Mouse (Mus musculus): ENCODE measurements around the gene Trpm4.

Gene Trpm4

DNA sequence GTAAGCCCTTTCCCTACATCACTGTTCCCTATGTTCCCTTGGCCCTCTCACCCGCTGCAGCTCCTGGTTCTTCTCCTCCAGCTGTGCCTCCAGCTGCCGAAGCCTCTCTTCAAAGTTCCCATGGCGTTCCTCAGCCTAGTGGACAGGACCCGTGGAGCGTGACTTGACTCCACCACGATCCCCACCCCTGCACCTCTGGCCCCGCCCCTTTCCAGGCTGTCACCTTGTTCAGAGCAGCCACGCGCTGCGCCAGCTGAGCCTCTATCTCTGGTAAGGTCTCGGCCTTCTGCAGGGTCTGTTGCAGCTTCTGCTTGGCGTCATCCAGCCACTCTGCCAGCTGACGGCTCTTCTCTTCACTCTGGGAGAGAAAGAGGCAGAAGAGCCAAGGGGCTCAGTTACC is 22.5 kb upstream of the Trpm4 start:
- in situ Hi-C loops (cut with MboI; ENCODE audit: low pct_unique_long_range_greater_than_20kb in 1 of 2, low sequenced_read_pairs in 2 of 2, unreplicated experiment in 1 of 2), result no loop called here

DNA sequence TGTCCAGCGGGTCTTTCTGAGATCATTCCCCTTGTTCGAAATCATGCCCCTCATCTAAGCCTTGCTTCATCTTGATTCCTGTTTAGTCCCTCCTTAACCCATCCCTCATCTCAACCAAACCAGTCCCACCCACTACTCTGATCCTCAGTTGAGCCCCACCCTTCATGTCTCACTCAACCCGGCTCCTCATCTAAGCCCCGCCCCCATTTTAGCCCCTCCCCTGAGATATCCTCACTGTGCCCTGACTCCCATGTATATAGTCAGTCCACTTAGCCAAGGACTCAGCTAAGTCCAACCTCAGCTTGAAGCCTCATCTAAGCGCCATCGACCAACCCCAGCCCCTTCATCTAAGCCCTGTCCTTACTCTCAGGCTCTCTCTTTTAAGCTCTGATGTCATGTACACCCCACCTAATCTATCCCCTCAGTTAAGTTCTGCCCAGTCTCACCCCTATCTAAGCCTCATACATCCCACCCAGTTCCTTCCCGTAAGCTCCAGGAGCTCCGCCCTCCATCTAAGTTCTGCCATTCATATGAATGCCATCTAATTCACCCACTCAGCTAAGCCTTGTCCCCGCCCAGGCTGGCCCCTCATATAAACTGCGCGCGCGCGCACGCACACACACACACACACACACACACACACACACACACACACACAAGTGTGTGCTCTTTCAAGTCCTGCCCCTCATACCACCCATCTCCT is 21.9 kb upstream of the Trpm4 start:
- in situ Hi-C loops (cut with MboI; ENCODE audit: low pct_unique_long_range_greater_than_20kb in 1 of 2, low sequenced_read_pairs in 2 of 2, unreplicated experiment in 1 of 2), result no loop called here

DNA sequence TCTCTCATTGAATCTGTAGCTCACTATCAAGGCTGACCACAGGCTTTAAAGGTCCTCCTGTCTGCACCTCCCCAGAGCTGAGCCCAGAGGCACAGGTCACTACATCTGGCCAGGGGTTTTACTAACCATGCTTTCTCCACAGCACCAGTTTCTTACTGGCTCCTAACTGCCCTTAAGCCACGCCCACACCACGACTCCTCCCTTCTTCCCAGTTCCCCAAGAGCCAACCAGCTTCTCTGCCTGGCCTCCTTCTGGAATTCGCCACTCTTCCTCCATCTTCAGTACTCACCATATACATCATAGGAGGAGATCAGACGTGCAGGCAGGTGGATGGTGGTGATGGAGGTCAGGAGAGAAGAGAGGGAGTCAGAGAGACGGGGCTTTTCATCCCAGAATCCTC is 19.5 kb upstream of the Trpm4 start:
- in situ Hi-C loops (cut with MboI; ENCODE audit: low pct_unique_long_range_greater_than_20kb in 1 of 2, low sequenced_read_pairs in 2 of 2, unreplicated experiment in 1 of 2), result no loop called here

DNA sequence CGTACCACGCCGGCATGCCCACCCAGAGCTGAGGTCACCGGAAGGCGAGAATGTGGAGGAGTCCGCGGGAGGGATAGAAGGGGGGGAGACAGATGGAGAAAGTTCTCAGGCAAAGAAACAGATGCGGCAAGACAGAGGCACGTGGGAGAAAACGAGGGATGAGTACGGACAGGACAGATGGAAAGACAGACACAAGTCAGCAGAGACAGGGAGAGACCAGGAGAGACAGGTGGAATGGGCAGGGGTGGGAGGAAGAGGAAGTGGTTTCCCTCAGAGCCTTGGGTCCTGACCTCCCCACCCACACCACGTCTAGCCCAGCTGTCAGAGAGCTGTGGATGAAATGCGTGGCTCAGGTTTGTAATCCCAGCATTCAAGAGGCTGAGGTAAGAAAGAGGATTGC is 13.3 kb upstream of the Trpm4 start:
- in situ Hi-C loops (cut with MboI; ENCODE audit: low pct_unique_long_range_greater_than_20kb in 1 of 2, low sequenced_read_pairs in 2 of 2, unreplicated experiment in 1 of 2), result no loop called here

DNA sequence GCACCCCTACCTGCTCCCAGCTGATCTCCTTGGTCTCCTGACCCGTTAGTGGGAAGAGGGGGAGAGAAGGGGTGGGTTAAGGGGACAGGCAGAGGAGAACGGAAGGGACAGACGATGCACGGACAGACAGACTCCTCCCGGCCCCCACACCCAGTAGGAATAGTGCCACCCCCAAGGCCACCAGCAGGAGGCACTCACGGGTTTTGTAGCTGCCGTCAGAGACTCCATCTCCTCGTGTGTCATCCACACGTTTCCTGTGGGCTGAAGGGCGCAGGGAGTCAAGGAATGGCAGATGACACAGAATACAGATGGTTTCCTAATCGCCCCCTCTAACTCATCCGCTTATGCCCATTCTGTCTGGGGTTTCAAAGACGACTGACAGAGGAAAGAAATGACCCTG is 10.0 kb upstream of the Trpm4 start:
- in situ Hi-C loops (cut with MboI; ENCODE audit: low pct_unique_long_range_greater_than_20kb in 1 of 2, low sequenced_read_pairs in 2 of 2, unreplicated experiment in 1 of 2), result no loop called here

DNA sequence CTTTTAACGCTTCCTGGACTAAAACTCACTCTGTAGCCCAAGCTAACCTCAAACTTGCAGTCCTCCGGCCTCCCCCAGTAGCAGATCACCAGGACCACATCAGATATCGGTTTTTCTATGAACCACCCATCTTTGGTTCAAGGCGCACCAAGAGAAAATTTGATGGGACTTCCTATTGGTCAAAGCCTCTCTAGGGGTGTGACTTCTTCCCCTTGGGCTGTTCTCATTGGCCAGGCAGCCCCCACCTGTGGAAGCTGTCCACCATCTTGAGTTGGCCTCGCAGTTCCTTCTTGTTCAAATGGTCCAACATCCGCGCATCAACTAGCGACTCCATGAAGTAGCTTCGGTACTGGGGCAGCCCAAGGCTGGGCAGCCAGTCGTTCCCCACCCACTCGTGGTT is 8.5 kb upstream of the Trpm4 start:
- in situ Hi-C loops (cut with MboI; ENCODE audit: low pct_unique_long_range_greater_than_20kb in 1 of 2, low sequenced_read_pairs in 2 of 2, unreplicated experiment in 1 of 2), result no loop called here

DNA sequence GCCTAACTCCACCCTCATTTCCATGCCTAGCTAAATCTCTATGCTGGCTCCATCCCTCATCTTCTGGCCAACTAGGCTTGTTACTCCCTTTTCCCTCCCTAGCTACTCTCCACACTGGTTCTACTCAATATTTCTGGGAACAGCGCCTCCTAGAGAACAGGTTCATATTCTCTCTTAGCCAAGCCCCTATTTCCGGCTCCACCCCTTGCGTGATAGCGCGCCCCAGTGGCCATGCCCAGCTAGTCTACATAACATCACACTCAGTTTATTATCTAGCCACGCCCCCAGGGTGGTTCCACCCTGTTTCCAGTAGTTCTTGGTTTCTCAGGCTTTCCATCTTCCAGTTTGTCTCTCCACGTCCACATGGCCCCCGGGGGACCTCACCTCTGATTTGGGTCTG is 7.7 kb upstream of the Trpm4 start:
- in situ Hi-C loops (cut with MboI; ENCODE audit: low pct_unique_long_range_greater_than_20kb in 1 of 2, low sequenced_read_pairs in 2 of 2, unreplicated experiment in 1 of 2), result no loop called here

DNA sequence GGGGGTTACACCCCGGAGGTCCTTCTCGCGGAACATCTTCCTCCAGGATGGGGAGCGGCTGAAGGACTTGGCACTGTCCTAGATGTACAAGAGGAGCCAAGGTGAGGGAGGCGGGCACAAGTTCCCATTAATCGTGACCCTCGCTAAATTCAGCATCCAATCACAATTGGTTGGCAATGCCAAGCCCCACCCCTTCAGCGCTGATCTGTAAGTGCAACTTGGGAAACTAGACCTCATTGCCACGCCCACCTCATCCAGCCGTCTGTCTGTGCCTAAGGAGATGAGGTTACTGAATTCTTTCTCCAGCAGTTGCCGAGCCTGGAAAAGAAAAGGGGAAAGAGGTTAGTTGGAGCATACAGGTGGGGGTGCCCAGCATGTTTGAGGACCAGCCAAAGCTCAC is 7.1 kb upstream of the Trpm4 start:
- in situ Hi-C loops (cut with MboI; ENCODE audit: low pct_unique_long_range_greater_than_20kb in 1 of 2, low sequenced_read_pairs in 2 of 2, unreplicated experiment in 1 of 2), result no loop called here

DNA sequence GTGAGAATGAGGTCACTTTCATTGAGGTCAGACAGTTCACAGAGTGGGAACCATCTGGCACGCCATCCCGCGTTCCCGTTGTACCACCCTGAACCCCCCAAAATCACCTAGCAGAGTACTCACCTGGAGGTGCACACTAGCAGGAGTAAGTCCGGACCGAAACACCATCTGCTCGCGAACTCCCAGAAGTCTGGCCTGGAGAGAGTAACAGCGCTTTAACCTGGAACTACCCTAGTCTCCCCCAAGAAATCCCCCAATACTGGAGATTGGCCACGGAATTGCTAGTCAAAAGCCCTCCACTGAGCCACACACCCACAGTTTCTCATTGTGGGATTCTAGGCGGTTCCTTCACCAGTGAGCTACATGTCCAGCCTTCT is 6.5 kb upstream of the Trpm4 start:
- in situ Hi-C loops (cut with MboI; ENCODE audit: low pct_unique_long_range_greater_than_20kb in 1 of 2, low sequenced_read_pairs in 2 of 2, unreplicated experiment in 1 of 2), result no loop called here

DNA sequence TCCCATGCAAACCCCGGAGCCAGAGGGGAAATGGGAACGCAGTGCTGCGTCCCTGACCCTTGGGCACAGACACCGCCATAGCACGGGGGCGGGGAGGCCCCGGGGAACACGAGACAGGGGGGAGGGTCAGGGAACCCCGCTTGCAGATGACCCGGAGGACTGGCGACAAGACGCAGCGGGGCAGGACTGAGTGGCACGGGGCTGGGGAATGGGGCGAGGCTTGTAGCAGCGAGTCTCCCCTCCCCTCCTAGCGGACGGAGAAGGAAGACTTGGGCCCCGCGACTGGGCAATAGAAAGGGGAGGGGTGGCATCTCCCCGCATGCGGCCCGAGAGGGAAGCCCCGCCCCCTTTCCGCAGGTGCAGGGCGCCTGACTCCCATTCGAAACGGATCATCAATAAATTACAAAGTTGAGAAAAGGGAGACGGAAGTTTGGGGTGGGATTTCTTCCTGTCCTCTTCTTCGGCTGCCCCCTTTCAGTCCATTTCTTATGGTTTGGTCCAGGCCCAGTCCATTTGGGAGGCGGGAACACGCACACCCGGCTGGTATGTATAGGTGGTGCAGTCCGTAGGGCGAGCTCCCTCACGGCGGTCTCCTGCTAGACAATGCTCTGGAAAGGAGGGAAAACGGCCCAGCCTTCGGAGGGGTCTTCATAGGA is 6.0 kb upstream of the Trpm4 start:
- in situ Hi-C loops (cut with MboI; ENCODE audit: low pct_unique_long_range_greater_than_20kb in 1 of 2, low sequenced_read_pairs in 2 of 2, unreplicated experiment in 1 of 2), result no loop called here

DNA sequence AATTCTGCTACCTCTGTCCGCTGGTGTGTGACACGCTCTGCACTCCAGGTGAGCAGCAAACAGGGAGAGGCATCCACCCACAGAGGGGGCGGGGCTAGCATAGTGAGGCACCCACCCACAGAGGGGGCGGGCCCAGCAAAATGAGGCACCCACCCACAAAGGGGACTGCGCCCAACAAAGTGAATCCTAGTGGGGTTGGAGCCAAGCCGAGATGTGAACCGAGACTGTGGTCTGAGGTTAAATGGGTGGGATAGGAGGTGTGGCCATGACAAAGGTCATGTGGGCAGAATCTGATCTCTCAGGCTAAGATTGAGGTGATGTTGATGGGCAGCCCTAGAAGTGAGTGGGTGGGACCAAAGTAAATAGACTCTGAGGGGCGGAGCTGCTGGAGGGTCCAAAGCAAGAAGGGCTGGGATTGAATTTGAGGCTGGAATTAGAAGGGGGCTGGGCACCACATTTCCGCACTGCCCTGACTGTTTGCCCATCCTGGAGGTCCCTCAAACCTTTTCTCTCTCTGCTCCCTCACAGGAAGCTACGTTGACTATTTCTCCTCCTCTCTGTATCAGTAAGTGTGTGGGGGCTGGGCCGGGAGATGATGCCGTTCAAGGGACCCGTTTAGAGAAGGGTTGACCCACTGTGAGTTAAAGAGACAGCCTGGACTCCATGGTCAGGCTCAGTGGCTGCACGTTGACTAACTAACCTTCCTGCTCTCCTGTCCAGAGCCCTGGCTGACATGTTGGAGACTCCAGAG is 4.8 kb upstream of the Trpm4 start:
- in situ Hi-C loops (cut with MboI; ENCODE audit: low pct_unique_long_range_greater_than_20kb in 1 of 2, low sequenced_read_pairs in 2 of 2, unreplicated experiment in 1 of 2), result no loop called here

DNA sequence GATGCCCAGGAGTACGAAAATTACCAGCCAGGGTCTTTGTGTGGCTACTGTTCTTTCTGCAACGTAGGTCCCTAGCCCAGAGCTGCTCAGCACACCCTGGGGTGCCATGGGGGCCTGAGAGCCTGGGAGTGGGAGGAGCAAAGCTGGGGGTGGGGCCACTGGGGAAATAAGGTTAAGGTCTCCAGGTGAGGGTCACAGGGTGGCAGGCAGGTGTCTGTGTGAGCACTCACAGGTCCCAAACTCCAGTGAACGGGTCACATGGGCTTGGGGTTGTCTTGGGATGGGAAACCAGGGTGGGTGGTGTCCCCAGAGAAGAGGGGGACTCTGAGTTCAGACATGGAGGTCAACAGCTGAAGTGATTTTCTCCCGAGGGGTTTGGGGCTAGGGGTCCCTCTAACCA is 3.9 kb upstream of the Trpm4 start:
- in situ Hi-C loops (cut with MboI; ENCODE audit: low pct_unique_long_range_greater_than_20kb in 1 of 2, low sequenced_read_pairs in 2 of 2, unreplicated experiment in 1 of 2), result no loop called here

DNA sequence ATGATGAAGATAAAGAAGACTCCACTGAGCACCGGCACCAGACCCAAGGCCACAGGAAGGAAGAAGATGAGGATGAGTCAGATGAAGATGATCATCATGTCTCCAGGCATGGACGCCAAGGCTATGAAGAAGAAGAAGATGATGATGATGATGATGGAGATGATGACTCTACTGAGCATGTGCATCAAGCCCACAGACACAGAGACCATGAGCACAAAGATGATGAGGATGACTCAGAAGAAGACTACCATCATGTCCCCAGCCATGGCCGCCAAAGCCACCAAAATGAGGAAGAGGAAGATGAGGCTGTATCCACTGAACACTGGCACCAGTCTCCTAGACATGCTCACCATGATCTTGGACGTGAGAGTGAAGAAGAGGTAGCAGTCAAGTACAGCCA is 2.7 kb upstream of the Trpm4 start:
- in situ Hi-C loops (cut with MboI; ENCODE audit: low pct_unique_long_range_greater_than_20kb in 1 of 2, low sequenced_read_pairs in 2 of 2, unreplicated experiment in 1 of 2), result no loop called here

DNA sequence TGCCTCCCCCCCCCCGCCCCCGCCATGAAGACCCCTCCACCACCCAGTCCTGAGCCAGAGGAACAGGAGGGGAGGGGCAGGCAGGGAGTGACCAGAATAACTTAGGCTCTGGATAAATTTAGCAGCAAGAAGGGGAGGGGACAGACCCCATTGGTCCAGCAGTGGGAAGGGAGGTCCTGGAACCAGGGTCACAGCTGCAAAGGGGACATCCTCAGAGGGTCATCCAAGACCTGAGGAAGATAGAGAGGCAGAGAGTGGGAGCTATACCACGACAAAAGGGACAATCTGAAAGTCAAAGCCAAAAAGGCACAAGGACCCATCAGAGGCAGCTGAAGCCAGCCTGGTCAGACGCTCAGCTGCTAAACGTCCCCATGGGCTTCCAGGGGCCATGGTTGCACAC is 1.5 kb upstream of the Trpm4 start, which contains the start of gene Hrc:
Gene Hrc (plus strand): TSS at position 235 of the 400 bp plus-strand sequence.
- in situ Hi-C loops (cut with MboI; ENCODE audit: low pct_unique_long_range_greater_than_20kb in 1 of 2, low sequenced_read_pairs in 2 of 2, unreplicated experiment in 1 of 2), result no loop called here

DNA sequence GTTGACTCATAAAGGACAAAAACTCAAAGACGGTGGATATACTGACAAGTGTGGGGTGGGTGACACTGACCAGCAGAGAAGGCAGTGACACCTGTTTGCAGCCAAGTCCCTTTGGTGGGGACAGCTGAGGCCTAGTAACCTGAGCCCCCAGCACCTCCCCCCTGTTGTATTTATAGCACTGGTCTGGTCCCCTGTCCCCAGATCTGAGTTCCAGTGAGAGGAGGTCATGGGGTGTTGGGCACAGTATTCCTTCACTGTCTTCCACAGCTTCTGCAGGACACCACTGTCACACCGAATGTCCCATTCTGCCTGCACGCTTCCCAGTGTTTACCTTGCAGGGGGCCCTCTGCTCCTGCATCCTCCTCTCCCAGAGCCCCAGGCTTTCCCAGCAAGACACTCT is 1.0 kb upstream of the Trpm4 start:
- in situ Hi-C loops (cut with MboI; ENCODE audit: low pct_unique_long_range_greater_than_20kb in 1 of 2, low sequenced_read_pairs in 2 of 2, unreplicated experiment in 1 of 2), result no loop called here

DNA sequence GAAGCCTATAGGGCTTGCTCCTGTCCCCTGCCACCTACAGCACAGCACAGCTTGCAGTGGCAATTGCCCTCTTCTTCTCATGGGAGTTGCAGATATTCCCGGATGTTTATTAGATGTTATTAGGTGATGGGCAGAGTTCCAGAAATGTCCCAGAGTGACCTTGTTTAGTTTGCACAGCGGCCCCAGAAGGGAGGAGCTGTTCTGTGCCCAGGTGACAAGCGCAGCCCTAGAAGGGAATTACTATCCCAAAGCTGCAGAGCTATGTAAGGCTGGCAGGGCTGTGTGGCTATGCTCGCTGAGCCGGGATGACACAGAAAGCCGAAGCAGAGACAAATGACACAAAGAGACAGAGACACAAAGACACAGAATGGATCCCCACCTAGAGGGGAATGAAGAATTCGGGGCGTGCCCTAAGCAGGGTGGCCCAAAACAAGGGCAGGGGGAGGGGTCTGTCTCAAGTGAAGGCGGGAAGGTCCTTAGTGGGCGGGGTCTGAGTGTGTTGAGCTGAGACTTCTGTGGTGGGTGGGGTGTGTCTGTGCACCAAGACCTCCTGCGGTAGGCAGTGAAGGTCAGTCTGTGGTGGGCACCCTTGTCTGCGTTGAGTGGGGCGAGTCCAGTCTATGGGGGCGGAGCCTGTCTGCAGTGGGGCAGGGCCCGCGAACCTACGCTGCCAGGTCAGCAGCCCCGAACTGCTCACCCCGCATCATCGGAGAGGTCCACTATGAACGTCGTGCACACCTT is 725 bp downstream of the Trpm4 start:
- in situ Hi-C loops (cut with MboI; ENCODE audit: low pct_unique_long_range_greater_than_20kb in 1 of 2, low sequenced_read_pairs in 2 of 2, unreplicated experiment in 1 of 2), result no loop called here

DNA sequence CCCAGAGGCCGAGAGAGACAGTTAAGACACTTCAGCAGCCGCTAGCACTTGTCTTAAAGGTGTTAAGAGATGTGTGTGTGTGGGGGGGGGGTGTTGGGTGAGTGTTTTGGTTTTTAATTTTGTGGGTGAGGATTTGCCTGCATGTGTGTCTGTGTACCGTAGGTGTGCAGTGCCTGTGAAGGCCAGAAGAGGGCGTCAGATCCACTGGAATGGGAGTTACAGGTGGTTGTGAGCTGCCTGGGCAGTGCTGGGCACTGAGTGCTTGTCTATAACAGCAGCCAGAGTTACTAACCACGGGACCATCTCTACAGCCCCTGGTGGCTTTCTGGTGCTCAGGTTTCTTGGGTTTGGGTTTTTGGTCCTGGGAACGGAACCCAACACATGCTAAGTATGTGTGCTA is 2.1 kb downstream of the Trpm4 start:
- in situ Hi-C loops (cut with MboI; ENCODE audit: low pct_unique_long_range_greater_than_20kb in 1 of 2, low sequenced_read_pairs in 2 of 2, unreplicated experiment in 1 of 2), result no loop called here

DNA sequence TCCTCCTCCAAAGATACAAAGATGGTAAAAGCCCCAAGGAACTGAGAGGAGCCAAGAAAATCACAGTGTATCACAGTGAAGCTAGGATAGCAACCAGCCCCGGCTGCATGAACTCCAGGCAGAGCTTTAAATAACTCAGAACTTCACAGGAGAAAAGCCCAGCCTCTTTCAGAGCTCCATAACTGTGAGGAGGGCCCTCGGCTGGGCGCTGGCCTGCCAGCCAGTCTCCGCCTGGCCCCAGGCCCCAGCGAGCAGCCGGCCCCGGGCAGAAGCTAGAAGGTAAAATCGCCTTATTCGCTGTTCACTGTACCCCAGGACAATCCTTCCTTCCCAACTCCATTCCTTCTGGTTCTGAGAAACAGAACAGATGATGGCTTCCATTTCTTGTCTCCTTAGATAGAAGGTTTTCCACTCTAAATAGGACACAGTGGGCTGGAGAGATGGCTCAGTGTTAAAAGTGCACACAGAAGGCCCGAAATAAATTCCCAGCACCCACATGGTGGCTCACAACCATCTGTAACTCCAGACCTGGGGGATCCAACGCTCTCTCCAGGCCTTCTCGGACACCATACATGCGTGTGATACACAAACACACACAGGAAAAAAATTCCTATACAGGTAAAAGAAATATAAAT is 4.6 kb downstream of the Trpm4 start:
- in situ Hi-C loops (cut with MboI; ENCODE audit: low pct_unique_long_range_greater_than_20kb in 1 of 2, low sequenced_read_pairs in 2 of 2, unreplicated experiment in 1 of 2), result no loop called here

DNA sequence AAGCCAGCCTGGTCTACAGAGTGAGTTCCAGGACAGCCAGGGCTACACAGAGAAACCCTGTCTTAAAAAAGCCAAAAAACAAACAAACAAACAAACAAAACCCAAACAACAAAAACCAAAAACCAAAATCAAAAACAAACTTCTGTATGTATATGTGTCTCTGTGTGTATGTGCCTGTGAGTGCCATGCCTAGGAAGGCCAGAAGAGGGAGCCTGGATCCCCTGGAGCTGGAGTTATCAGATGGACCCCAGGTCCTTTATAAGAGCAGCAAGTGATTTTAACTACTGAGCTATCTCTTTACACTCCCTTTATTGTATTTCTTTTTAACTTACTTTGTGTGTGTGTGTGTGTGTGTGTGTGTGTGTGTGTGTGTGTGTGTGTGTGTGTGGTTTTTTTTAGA is 7.8 kb downstream of the Trpm4 start:
- in situ Hi-C loops (cut with MboI; ENCODE audit: low pct_unique_long_range_greater_than_20kb in 1 of 2, low sequenced_read_pairs in 2 of 2, unreplicated experiment in 1 of 2), result no loop called here

Measured in mouse embryonic stem cell (cell line).